Mouse (Mus musculus): ENCODE measurements around the gene Ggact. TPM values are rescaled to one million over a fixed set of nuclear protein-coding genes. Genes with fewer than 3 reads are reported as not detected.

Ggact gene
- polyA plus RNA-seq, 1 experiment from 2014 or later = 16.0 TPM

DNA sequence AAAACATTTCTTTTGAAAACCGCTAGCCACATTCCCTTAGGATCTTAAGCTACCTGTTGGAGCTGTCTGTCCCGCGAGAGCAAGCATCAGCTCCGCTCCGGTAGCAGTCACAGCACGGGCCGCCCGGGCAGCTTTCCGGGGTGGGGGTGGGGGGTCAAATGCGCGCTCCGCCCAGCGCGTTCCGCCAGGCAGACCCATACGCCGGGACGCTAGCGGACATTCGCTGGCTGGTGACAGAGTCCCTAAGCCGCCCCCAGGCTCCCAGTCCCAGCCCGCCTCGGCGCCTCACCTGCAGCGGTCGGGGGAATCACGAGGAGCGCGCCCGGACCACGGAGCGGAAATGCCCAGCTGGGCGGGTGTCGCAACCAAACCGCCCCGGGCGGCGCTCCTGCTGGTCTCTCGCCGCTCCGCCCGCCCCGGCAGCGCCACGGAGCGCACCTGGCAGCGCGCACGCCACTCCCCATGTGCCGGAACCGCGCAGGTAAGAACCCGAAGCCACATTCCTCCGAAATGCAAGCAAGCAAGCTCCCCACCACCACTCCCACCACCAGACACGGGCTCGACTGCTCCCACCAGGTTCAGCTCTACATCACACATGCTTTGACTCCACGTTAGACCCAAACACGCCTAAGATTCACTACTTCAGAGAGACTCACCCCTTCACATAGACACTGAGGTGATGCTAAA, 602 bp downstream of the Ggact start:
- DNase-seq (peak; percentile 57), ATAC-seq (ENCODE audit: low read depth) (peak; percentile 86)
- peak overlapping the region; percentile 75 for H3K4me3 ChIP-seq (replicated peaks)
- under 1% methylated on average over 58 of the region's 58 CpGs for WGBS (ENCODE audit: insufficient replicate concordance)
- H3K27me3 ChIP-seq = no peaks in the 10 kb centered on the region
- no peaks in the 10 kb centered on the region for H3K36me3 ChIP-seq
- peaks cover 13% of the 10 kb centered on the region; the same call in 1 of the 2 replicates for H3K4me1 ChIP-seq (replicated peaks)
- peak overlapping the region; percentile 83 for H3K4me2 ChIP-seq
- H3K9me3 ChIP-seq (replicated peaks) = no peaks in the 10 kb centered on the region
- H3K9ac ChIP-seq = peak overlapping the region; percentile 79
- peak overlapping the region; percentile 70 for H3K27ac ChIP-seq

DNA sequence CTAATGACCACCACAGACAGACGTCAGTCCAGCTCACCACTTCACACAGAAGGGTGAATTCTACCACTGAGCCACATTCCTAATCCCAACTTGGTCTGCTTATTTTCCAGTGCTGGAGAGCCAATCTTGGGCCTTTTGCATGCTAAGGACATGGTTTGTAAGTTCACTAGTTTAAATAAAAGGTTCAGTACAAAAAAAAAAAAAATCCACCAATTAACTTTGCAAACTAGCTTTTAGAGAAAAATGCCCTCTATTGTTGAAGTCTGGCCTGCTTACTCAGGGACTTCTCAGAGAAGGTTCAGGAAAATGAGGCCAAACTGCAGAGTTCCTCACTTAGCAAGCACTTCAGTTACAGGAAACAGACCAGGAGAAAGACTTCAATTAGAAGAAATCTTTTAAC, 1.4 kb downstream of the Ggact start:
- DNase-seq (no peak), ATAC-seq (ENCODE audit: low read depth) (no peak)
- WGBS (ENCODE audit: insufficient replicate concordance) = 56% methylated on average over 1 of the region's 1 CpGs
- no peaks in the 10 kb centered on the region for H3K27me3 ChIP-seq
- peak overlapping the region; percentile 75 for H3K4me3 ChIP-seq (replicated peaks)
- H3K27ac ChIP-seq = no peak overlapping the region
- peak overlapping the region; percentile 83 for H3K4me2 ChIP-seq
- H3K9ac ChIP-seq = peak overlapping the region; percentile 79
- no peaks in the 10 kb centered on the region for H3K9me3 ChIP-seq (replicated peaks)
- no peaks in the 10 kb centered on the region for H3K36me3 ChIP-seq
- peaks cover 14% of the 10 kb centered on the region; the same call in 1 of the 2 replicates for H3K4me1 ChIP-seq (replicated peaks)

DNA sequence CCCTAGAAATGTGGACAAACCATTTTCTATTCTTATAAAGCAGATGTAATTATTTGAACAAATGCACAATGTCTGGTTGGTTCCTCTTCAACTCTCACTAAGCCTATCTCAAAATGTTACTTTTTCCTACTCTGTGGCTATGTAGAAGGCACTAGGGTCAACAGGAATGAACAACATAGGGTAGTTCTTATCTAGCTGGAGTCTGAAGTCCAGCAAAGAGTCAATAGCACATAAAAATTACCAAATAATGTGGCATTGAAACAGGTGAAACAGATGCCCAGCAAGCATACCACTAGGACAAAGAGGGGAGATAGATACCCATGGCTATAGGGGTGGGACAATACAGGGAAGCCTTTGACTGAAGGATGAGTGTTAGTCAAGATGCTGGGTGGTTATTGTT, 2.3 kb downstream of the Ggact start:
- 0 out of 2 replicates have a peak, but pooled peaks have one; percentile 6 for ATAC-seq (ENCODE audit: low read depth)

DNA sequence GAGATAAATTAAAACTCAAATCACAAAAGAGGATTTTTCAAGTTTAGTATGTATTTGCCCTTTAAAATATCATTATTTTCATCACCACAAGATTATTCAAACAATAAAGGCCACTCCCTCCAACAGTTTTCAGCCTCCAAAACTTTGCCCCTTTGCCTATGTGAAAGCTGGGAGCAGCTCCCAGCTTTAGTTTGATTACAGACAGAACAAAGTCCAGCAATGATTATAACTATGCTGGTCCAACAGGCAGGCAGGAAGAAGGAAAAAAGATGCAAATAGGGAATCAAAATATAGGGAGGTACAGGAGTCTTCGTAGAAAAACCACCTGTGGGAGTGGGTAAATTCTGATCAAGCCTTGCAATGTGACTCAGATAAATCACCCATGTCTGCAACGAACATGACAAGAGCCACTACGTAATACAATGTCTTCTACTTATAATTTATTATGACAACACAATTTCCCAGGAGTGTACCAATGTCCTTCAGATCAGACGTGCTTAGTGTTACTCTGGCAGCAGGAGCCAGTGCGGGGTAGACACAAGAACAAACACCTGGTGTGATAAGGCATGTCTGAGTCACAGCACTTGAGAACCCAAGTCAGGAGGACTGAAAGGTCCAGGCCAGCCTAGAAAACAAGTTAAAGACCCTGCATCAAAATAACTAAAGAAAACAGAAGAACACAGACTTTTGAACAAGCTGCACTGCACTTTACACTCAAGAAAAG, 4.0 kb downstream of the Ggact start:
- H3K4me2 ChIP-seq = no peak overlapping the region
- H3K36me3 ChIP-seq = peaks cover 6% of the 10 kb centered on the region; the same call in 1 of the 2 replicates
- whole genome bisulfite sequencing (ENCODE audit: insufficient replicate concordance) = 72% methylated on average over 5 of the region's 5 CpGs
- H3K27ac ChIP-seq = peak overlapping the region; percentile 32; the same call in 1 of the 2 replicates
- peaks cover 14% of the 10 kb centered on the region; the same call in 1 of the 2 replicates for H3K4me1 ChIP-seq (replicated peaks)
- no peaks in the 10 kb centered on the region for H3K9me3 ChIP-seq (replicated peaks)
- no peaks in the 10 kb centered on the region for H3K27me3 ChIP-seq
- H3K4me3 ChIP-seq (replicated peaks) = no peak overlapping the region
- H3K9ac ChIP-seq = no peak overlapping the region
- ATAC-seq (ENCODE audit: low read depth) (no peak), DNase-seq (no peak)

More for the DNA sequence above, 2.3 kb downstream of the Ggact start:
- Histone ChIP-seq H3K9me3 (replicated peaks) (no peaks in the 10 kb centered on the region), H3K36me3 (no peaks in the 10 kb centered on the region), H3K27me3 (no peaks in the 10 kb centered on the region), H3K4me1 (replicated peaks) (peaks cover 14% of the 10 kb centered on the region; the same call in 1 of the 2 replicates), H3K4me2 (peak overlapping the region; percentile 83; the same call in 1 of the 2 replicates), H3K4me3 (replicated peaks) (0 out of 2 replicates have a peak overlapping the region, but pooled peaks have one; percentile 2), H3K27ac (no peak overlapping the region), H3K9ac (no peak overlapping the region)
- DNase-seq = no peak

DNA sequence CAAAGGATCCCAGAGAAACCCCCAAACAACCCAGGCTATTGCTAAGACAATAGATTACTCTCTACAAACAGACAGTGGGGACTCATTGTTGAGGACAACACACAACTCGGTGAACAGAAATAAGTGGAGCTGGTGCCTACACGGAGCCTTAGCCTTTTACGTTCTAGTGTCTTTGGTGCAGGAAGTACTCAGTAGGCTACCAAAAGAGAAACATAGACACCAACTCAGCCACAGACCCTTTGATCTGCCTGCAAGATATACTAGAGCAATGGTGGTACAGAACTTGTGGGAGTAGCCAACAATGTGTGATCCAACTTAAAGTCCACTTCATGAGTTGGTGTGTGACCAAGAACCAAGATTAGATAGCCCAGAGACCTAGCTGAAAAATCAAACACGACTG, 5.5 kb downstream of the Ggact start:
- 77% methylated on average over 4 of the region's 4 CpGs for whole genome bisulfite sequencing (ENCODE audit: insufficient replicate concordance)
- no peak for DNase-seq
- Histone ChIP-seq H3K27ac (no peak overlapping the region), H3K4me3 (replicated peaks) (no peak overlapping the region), H3K9me3 (replicated peaks) (no peaks in the 10 kb centered on the region), H3K27me3 (no peaks in the 10 kb centered on the region), H3K9ac (no peak overlapping the region), H3K4me2 (no peak overlapping the region), H3K4me1 (replicated peaks) (peaks cover 10% of the 10 kb centered on the region; the same call in 1 of the 2 replicates), H3K36me3 (peaks cover 6% of the 10 kb centered on the region; the same call in 1 of the 2 replicates)
- no peak for ATAC-seq (ENCODE audit: low read depth)

DNA sequence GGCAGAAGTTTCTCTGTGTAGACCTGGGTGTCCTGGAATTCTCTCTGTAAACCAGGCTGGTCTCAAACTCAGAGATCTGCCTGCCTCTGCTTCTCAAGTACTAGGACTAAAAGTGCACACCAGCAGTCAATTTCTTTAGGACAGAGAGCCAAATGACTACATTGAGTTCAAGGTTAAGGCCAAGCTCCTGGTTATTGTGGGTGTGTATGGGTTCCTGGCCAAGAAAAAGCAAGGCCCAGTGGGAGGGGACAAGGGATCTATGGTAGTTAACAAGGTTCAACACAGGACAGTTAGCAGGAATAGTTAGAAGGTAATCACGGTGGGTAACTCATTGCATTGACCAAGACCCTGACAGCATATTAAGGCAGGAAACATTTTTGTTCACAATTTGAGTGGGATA, 8.6 kb downstream of the Ggact start:
- Histone ChIP-seq H3K9me3 (replicated peaks) (no peaks in the 10 kb centered on the region), H3K9ac (no peak overlapping the region), H3K4me3 (replicated peaks) (no peak overlapping the region), H3K27ac (no peak overlapping the region), H3K27me3 (no peaks in the 10 kb centered on the region), H3K4me1 (replicated peaks) (peaks cover 3% of the 10 kb centered on the region; the same call in 1 of the 2 replicates), H3K36me3 (peaks cover 6% of the 10 kb centered on the region; the same call in 1 of the 2 replicates), H3K4me2 (no peak overlapping the region)
- WGBS (ENCODE audit: insufficient replicate concordance) = 82% methylated on average over 1 of the region's 1 CpGs
- ATAC-seq (ENCODE audit: low read depth) (no peak), DNase-seq (no peak)

DNA sequence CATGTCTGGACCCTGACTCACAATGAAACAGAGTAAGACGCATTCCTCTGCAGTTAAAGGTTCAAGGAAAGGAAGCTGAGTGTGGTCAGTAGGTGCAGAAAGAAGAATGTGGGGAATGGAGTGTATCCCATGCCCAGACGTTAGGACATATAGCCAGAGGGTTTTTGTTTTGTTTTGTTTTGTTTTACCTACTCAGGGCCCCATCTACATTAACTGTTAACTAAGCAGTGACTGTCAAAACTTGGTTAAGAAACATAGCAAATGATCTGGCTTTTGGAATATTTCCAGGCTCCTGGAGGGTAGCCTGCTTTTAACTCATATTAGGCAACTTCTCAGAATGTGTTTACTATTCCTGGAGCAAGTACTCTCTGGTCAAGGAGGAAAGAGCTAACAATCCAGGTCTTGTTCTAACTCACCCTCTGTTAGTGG, 9.6 kb downstream of the Ggact start:
- Histone ChIP-seq H3K4me3 (replicated peaks) (no peak overlapping the region), H3K27me3 (no peaks in the 10 kb centered on the region), H3K36me3 (peaks cover 6% of the 10 kb centered on the region; the same call in 1 of the 2 replicates), H3K4me1 (replicated peaks) (peaks cover 3% of the 10 kb centered on the region; the same call in 1 of the 2 replicates), H3K4me2 (no peak overlapping the region), H3K9ac (no peak overlapping the region), H3K27ac (no peak overlapping the region), H3K9me3 (replicated peaks) (no peaks in the 10 kb centered on the region)
- ATAC-seq (ENCODE audit: low read depth) = no peak
- WGBS (ENCODE audit: insufficient replicate concordance) = 54% methylated on average over 2 of the region's 2 CpGs
- no peak for DNase-seq

DNA sequence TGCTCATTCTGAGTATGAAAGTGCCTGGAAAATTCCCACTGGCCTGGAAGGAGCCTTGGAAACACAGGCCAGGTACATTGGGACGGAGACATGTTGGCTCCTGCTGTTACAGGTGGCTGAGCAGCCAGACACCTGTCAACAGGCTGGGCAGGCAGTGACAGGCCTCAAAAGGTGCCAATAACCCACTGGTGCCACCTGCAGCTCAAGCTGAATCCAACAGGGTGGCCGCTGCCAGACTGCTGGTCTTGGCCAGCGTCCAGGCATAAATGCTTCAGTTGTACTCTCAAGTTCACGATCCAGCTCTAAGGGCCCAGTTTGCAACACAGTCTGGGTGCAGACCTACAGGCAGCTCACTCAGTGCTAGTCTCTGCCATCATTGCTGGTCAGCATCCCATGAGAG, 10.7 kb downstream of the Ggact start:
- ATAC-seq (ENCODE audit: low read depth) (no peak), DNase-seq (no peak)
- Histone ChIP-seq H3K4me1 (replicated peaks) (no peaks in the 10 kb centered on the region; the same call in 1 of the 2 replicates), H3K9me3 (replicated peaks) (no peaks in the 10 kb centered on the region), H3K27me3 (no peaks in the 10 kb centered on the region), H3K9ac (no peak overlapping the region), H3K4me3 (replicated peaks) (no peak overlapping the region), H3K4me2 (no peak overlapping the region), H3K27ac (no peak overlapping the region), H3K36me3 (peaks cover 6% of the 10 kb centered on the region; the same call in 1 of the 2 replicates)
- WGBS (ENCODE audit: insufficient replicate concordance) = 75% methylated on average over 4 of the region's 4 CpGs

DNA sequence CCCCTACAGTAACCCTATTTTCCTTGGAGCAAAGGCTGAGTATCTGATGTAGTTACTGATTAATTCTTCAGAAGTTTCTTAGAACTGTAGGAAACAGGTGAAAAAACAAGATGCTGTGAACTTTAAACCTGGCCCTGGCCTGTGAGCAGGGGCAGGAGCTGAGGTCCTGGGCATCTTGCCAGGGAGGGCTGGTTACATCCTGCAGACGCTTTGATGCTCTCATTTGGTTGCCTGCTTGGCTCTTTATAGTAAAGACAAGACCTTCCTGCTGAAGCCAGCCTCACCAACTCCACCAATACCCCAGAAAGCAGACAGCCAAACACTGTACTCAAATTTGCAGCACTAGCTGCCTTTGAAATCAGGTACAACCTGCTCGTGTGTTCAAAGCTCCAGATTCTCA, 11.4 kb downstream of the Ggact start:
- H3K9ac ChIP-seq = no peak overlapping the region
- H3K27ac ChIP-seq = no peak overlapping the region
- H3K9me3 ChIP-seq (replicated peaks) = no peaks in the 10 kb centered on the region
- 58% methylated on average over 2 of the region's 2 CpGs for WGBS (ENCODE audit: insufficient replicate concordance)
- ATAC-seq (ENCODE audit: low read depth) = no peak
- H3K4me3 ChIP-seq (replicated peaks) = no peak overlapping the region
- H3K27me3 ChIP-seq = no peaks in the 10 kb centered on the region
- DNase-seq = no peak
- peaks cover 6% of the 10 kb centered on the region; the same call in 1 of the 2 replicates for H3K36me3 ChIP-seq
- no peaks in the 10 kb centered on the region; the same call in 1 of the 2 replicates for H3K4me1 ChIP-seq (replicated peaks)
- no peak overlapping the region for H3K4me2 ChIP-seq

DNA sequence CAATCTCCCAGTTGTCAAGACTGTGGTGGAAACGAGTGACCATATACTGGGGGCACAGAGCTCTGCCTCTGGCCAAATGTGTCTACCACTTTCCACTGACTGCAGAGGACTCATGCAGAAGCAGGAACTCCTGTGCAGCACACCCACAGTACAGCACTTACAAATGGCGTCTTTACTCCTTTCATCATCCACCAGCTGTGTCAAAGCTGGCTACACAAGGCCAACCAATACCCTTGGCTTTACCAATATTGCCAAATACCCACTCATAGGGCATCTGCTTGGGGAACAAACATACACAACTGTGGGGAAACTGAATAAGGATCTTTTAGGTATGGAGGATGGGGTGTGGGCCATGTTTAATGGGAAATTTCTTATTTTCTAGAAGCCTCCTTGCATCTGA, 11.8 kb downstream of the Ggact start:
- H3K4me3 ChIP-seq (replicated peaks) = no peak overlapping the region
- H3K9me3 ChIP-seq (replicated peaks) = no peaks in the 10 kb centered on the region
- H3K27ac ChIP-seq = no peak overlapping the region
- DNase-seq (no peak), ATAC-seq (ENCODE audit: low read depth) (no peak)
- H3K27me3 ChIP-seq = no peaks in the 10 kb centered on the region
- no peak overlapping the region for H3K9ac ChIP-seq
- peaks cover 6% of the 10 kb centered on the region; the same call in 1 of the 2 replicates for H3K36me3 ChIP-seq
- no peak overlapping the region for H3K4me2 ChIP-seq
- no peaks in the 10 kb centered on the region; the same call in 1 of the 2 replicates for H3K4me1 ChIP-seq (replicated peaks)
- 57% methylated on average over 2 of the region's 2 CpGs for WGBS (ENCODE audit: insufficient replicate concordance)

DNA sequence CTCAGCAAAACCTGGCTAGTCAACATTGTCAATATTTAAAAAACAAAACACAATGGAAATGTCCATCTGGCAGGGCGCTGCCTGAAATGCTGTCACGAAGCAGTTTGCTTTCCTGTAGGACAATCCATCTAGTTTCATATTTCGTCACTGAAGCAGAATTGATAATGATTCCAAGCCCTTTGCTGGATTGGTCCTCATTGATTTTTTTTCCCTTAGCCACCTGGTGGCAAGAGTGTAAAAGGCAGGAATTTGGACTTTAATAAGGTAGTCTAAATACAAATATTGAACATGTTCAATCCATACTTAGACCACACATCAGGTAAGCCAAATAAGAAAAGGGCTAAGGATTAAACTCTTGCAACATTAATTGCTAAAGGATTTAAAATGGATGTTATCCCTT, 12.4 kb downstream of the Ggact start:
- no peak overlapping the region for H3K4me2 ChIP-seq
- ATAC-seq (ENCODE audit: low read depth) (no peak), DNase-seq (no peak)
- no peak overlapping the region for H3K4me3 ChIP-seq (replicated peaks)
- no peaks in the 10 kb centered on the region for H3K27me3 ChIP-seq
- H3K9ac ChIP-seq = no peak overlapping the region
- H3K4me1 ChIP-seq (replicated peaks) = no peaks in the 10 kb centered on the region; the same call in 1 of the 2 replicates
- WGBS (ENCODE audit: insufficient replicate concordance) = 68% methylated on average over 3 of the region's 3 CpGs
- H3K9me3 ChIP-seq (replicated peaks) = no peaks in the 10 kb centered on the region
- H3K36me3 ChIP-seq = peaks cover 6% of the 10 kb centered on the region; the same call in 1 of the 2 replicates
- H3K27ac ChIP-seq = no peak overlapping the region
